Mouse (Mus musculus): Measurements from ENCODE around the gene Myo1g. TPM values are rescaled to one million over a fixed set of nuclear protein-coding genes. Genes with fewer than 3 reads are reported as not detected.
A peak's percentile ranks its signal among the peaks of the same experiment; 100 is the strongest.

Gene Myo1g
- polyA plus RNA-seq, 1 experiment from 2014 or later = 0.29 TPM

- H3K27me3 ChIP-seq (ENCODE audit: control insufficient read depth, insufficient read depth, low read length) = no peaks in the 10 kb centered on the region
- no peaks in the 10 kb centered on the region for H3K4me1 ChIP-seq (ENCODE audit: control insufficient read depth, insufficient read depth, low read length)
- no peaks in the 10 kb centered on the region for H3K36me3 ChIP-seq (replicated peaks; ENCODE audit: control insufficient read depth, insufficient read depth, low read depth, low read length)
- H3K4me3 ChIP-seq (ENCODE audit: low read depth, low read length) = no peak overlapping the region
- H3K27ac ChIP-seq (replicated peaks; ENCODE audit: low read depth, low read length) = no peak overlapping the region
- H3K9me3 ChIP-seq (replicated peaks; ENCODE audit: control insufficient read depth, low read length) = no peaks in the 10 kb centered on the region
- H3K4me2 ChIP-seq (ENCODE audit: low read depth, low read length) = no peak overlapping the region
- DNase-seq (ENCODE audit: low spot score) (no peak), ATAC-seq (replicated peaks; ENCODE audit: insufficient number of reproducible peaks, low FRiP score, low TSS enrichment, low read depth) (no peak)
- 74% methylated on average over 11 of the region's 11 CpGs for WGBS
- no peak overlapping the region for H3K9ac ChIP-seq (replicated peaks; ENCODE audit: low read length)
Measured at GRCm38 (mm10) chr11:6519491-6520033, 1.2 kb downstream of the Myo1g start.

DNA sequence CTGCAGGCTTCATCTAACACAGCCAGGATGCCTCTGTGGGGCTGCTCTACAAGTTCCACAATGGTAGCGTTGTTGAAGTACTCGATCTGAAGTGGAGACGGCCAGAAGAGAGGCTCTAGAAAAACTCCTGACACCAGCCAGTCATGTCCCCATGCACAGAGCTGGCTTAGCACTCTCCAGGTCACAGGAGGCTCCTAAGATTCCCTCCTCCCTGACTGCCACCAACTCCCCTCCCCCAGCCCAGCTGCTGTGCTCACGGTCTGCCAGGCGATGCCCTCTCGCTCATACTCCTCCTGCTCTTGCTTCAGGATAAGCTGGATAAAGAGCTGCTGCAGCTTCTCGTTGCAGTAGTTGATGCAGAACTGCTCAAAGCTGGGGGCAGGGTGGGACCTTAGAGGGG, 5.9 kb downstream of the Myo1g start:
- Histone ChIP-seq H3K36me3 (replicated peaks; ENCODE audit: control insufficient read depth, insufficient read depth, low read depth, low read length) (no peaks in the 10 kb centered on the region), H3K4me1 (ENCODE audit: control insufficient read depth, insufficient read depth, low read length) (no peaks in the 10 kb centered on the region), H3K9me3 (replicated peaks; ENCODE audit: control insufficient read depth, low read length) (no peaks in the 10 kb centered on the region), H3K27ac (replicated peaks; ENCODE audit: low read depth, low read length) (no peak overlapping the region), H3K9ac (replicated peaks; ENCODE audit: low read length) (0 out of 2 replicates have a peak overlapping the region, but pooled peaks have one; percentile 28), H3K27me3 (ENCODE audit: control insufficient read depth, insufficient read depth, low read length) (no peaks in the 10 kb centered on the region), H3K4me2 (ENCODE audit: low read depth, low read length) (no peak overlapping the region), H3K4me3 (ENCODE audit: low read depth, low read length) (no peak overlapping the region)
- no peak for DNase-seq (ENCODE audit: low spot score)
- no peak for ATAC-seq (replicated peaks; ENCODE audit: insufficient number of reproducible peaks, low FRiP score, low TSS enrichment, low read depth)
- WGBS = 41% methylated on average over 7 of the region's 7 CpGs

DNA sequence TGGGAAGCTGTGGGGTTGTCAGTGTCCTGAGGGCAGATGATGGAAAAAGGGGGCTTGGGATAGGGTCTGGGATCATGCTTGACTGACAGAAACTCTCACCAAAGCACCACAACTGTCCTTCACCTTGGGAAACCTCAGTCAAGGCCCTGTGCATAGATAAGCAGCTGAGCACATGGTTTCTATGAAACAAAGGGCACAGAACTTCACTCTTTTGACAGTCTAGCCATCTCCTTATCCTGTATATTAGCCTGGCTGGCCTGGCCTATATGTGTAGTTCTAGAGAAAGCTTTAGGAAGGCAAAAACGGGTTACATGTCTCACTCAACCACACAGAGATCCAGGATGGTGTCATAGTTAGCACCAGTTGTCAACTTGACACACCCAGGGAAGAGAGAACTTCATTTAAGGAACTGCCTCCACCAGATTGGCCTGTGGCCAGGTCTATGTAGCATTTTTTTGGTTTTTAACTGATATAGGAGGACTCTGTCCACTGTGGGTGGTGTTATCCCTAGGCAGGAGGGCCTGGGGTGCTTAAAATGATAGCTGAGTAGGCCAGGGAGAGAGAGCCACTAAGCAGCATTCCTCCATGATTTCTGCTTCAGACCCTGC, 12.4 kb downstream of the Myo1g start:
- 54% methylated on average over 1 of the region's 1 CpGs for WGBS
- no peak for DNase-seq (ENCODE audit: low spot score)
- ATAC-seq (replicated peaks; ENCODE audit: insufficient number of reproducible peaks, low FRiP score, low TSS enrichment, low read depth) = no peak

DNA sequence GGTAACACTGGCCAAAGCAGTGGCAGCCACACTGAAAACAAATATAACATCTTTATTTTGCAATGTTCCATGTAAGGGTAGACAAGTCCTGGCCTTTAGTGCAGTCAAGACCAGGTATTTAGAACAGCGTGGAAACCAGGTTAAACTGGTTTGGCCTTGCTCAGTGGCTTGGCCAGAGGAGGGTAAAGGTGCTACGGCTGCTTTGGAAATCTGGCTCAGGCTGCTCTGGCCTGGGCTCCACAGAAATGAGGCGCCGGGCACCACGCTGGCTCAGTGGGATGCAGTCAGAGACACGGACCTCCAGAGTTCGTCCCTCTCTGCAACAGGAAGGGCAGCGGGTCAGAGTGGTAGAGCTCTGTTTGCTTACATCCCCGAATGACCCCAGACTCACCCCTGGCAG, 14.2 kb downstream of the Myo1g start:
- no peaks in the 10 kb centered on the region for H3K36me3 ChIP-seq (replicated peaks; ENCODE audit: control insufficient read depth, insufficient read depth, low read depth, low read length)
- no peak for ATAC-seq (replicated peaks; ENCODE audit: insufficient number of reproducible peaks, low FRiP score, low TSS enrichment, low read depth)
- no peak overlapping the region for H3K27ac ChIP-seq (replicated peaks; ENCODE audit: low read depth, low read length)
- no peaks in the 10 kb centered on the region for H3K27me3 ChIP-seq (ENCODE audit: control insufficient read depth, insufficient read depth, low read length)
- H3K9ac ChIP-seq (replicated peaks; ENCODE audit: low read length) = no peak overlapping the region
- no peak overlapping the region for H3K4me2 ChIP-seq (ENCODE audit: low read depth, low read length)
- H3K9me3 ChIP-seq (replicated peaks; ENCODE audit: control insufficient read depth, low read length) = no peaks in the 10 kb centered on the region
- no peaks in the 10 kb centered on the region for H3K4me1 ChIP-seq (ENCODE audit: control insufficient read depth, insufficient read depth, low read length)
- WGBS = 78% methylated on average over 9 of the region's 9 CpGs
- H3K4me3 ChIP-seq (ENCODE audit: low read depth, low read length) = no peak overlapping the region
- no peak for DNase-seq (ENCODE audit: low spot score)

More for the DNA sequence above, 12.4 kb downstream of the Myo1g start:
- H3K4me2 ChIP-seq (ENCODE audit: low read depth, low read length) = no peak overlapping the region
- H3K4me3 ChIP-seq (ENCODE audit: low read depth, low read length) = no peak overlapping the region
- H3K9me3 ChIP-seq (replicated peaks; ENCODE audit: control insufficient read depth, low read length) = no peaks in the 10 kb centered on the region
- no peak overlapping the region for H3K9ac ChIP-seq (replicated peaks; ENCODE audit: low read length)
- no peaks in the 10 kb centered on the region for H3K36me3 ChIP-seq (replicated peaks; ENCODE audit: control insufficient read depth, insufficient read depth, low read depth, low read length)
- H3K27me3 ChIP-seq (ENCODE audit: control insufficient read depth, insufficient read depth, low read length) = no peaks in the 10 kb centered on the region
- H3K4me1 ChIP-seq (ENCODE audit: control insufficient read depth, insufficient read depth, low read length) = no peaks in the 10 kb centered on the region
- no peak overlapping the region for H3K27ac ChIP-seq (replicated peaks; ENCODE audit: low read depth, low read length)

- no peaks in the 10 kb centered on the region for H3K36me3 ChIP-seq (replicated peaks; ENCODE audit: control insufficient read depth, insufficient read depth, low read depth, low read length)
- H3K27me3 ChIP-seq (ENCODE audit: control insufficient read depth, insufficient read depth, low read length) = no peaks in the 10 kb centered on the region
- ATAC-seq (replicated peaks; ENCODE audit: insufficient number of reproducible peaks, low FRiP score, low TSS enrichment, low read depth) (no peak), DNase-seq (ENCODE audit: low spot score) (no peak)
- H3K9me3 ChIP-seq (replicated peaks; ENCODE audit: control insufficient read depth, low read length) = no peaks in the 10 kb centered on the region
- H3K9ac ChIP-seq (replicated peaks; ENCODE audit: low read length) = no peak overlapping the region
- H3K4me1 ChIP-seq (ENCODE audit: control insufficient read depth, insufficient read depth, low read length) = no peaks in the 10 kb centered on the region
- 88% methylated on average over 6 of the region's 6 CpGs for WGBS
- no peak overlapping the region for H3K4me3 ChIP-seq (ENCODE audit: low read depth, low read length)
- no peak overlapping the region for H3K27ac ChIP-seq (replicated peaks; ENCODE audit: low read depth, low read length)
- H3K4me2 ChIP-seq (ENCODE audit: low read depth, low read length) = no peak overlapping the region
Measured at GRCm38 (mm10) chr11:6504689-6505088, 16.1 kb downstream of the Myo1g start.

DNA sequence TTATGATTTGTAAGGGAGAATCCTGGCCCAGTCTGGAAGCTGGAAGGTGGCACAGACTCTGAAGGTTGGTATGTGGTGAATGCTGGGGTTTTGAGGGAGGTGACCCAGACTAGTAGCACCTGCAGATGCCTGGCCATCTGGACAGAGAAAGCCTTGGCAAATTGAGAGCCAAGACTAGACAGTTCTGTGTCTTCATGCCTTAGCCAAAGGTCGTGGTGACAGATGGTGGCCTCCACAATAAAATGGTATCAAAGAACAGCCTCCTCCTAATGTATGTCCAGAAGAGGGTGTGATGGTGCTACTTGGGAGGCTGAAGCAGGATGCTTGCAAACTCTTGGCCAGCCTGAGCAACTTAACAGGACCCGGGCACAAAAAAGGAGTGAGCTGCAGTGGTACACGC, 16.5 kb downstream of the Myo1g start:
- 73% methylated on average over 3 of the region's 3 CpGs for WGBS
- H3K27ac ChIP-seq (replicated peaks; ENCODE audit: low read depth, low read length) = no peak overlapping the region
- H3K36me3 ChIP-seq (replicated peaks; ENCODE audit: control insufficient read depth, insufficient read depth, low read depth, low read length) = no peaks in the 10 kb centered on the region

GRCm38 (mm10) chr11:6502506-6502905, 18.3 kb downstream of the Myo1g start:
- DNase-seq (ENCODE audit: low spot score) = no peak
- H3K4me2 ChIP-seq (ENCODE audit: low read depth, low read length) = no peak overlapping the region
- H3K36me3 ChIP-seq (replicated peaks; ENCODE audit: control insufficient read depth, insufficient read depth, low read depth, low read length) = no peaks in the 10 kb centered on the region
- H3K9ac ChIP-seq (replicated peaks; ENCODE audit: low read length) = no peak overlapping the region
- no peaks in the 10 kb centered on the region for H3K27me3 ChIP-seq (ENCODE audit: control insufficient read depth, insufficient read depth, low read length)
- no peaks in the 10 kb centered on the region for H3K9me3 ChIP-seq (replicated peaks; ENCODE audit: control insufficient read depth, low read length)
- 94% methylated on average over 2 of the region's 2 CpGs for WGBS
- H3K27ac ChIP-seq (replicated peaks; ENCODE audit: low read depth, low read length) = no peak overlapping the region
- no peaks in the 10 kb centered on the region for H3K4me1 ChIP-seq (ENCODE audit: control insufficient read depth, insufficient read depth, low read length)
- no peak for ATAC-seq (replicated peaks; ENCODE audit: insufficient number of reproducible peaks, low FRiP score, low TSS enrichment, low read depth)
- no peak overlapping the region for H3K4me3 ChIP-seq (ENCODE audit: low read depth, low read length)

More for the DNA sequence above, 16.5 kb downstream of the Myo1g start:
- Histone ChIP-seq H3K9ac (replicated peaks; ENCODE audit: low read length) (no peak overlapping the region), H3K27me3 (ENCODE audit: control insufficient read depth, insufficient read depth, low read length) (no peaks in the 10 kb centered on the region), H3K4me1 (ENCODE audit: control insufficient read depth, insufficient read depth, low read length) (no peaks in the 10 kb centered on the region), H3K9me3 (replicated peaks; ENCODE audit: control insufficient read depth, low read length) (no peaks in the 10 kb centered on the region), H3K4me2 (ENCODE audit: low read depth, low read length) (no peak overlapping the region), H3K4me3 (ENCODE audit: low read depth, low read length) (no peak overlapping the region)
- no peak for ATAC-seq (replicated peaks; ENCODE audit: insufficient number of reproducible peaks, low FRiP score, low TSS enrichment, low read depth)
- DNase-seq (ENCODE audit: low spot score) = no peak

- 78% methylated on average over 12 of the region's 12 CpGs for WGBS
- H3K9ac ChIP-seq (replicated peaks; ENCODE audit: low read length) = no peak overlapping the region
- H3K27me3 ChIP-seq (ENCODE audit: control insufficient read depth, insufficient read depth, low read length) = no peaks in the 10 kb centered on the region
- no peaks in the 10 kb centered on the region for H3K36me3 ChIP-seq (replicated peaks; ENCODE audit: control insufficient read depth, insufficient read depth, low read depth, low read length)
- no peak overlapping the region for H3K4me3 ChIP-seq (ENCODE audit: low read depth, low read length)
- H3K4me1 ChIP-seq (ENCODE audit: control insufficient read depth, insufficient read depth, low read length) = no peaks in the 10 kb centered on the region
- ATAC-seq (replicated peaks; ENCODE audit: insufficient number of reproducible peaks, low FRiP score, low TSS enrichment, low read depth) (no peak), DNase-seq (ENCODE audit: low spot score) (no peak)
- no peak overlapping the region for H3K4me2 ChIP-seq (ENCODE audit: low read depth, low read length)
- H3K27ac ChIP-seq (replicated peaks; ENCODE audit: low read depth, low read length) = no peak overlapping the region
- H3K9me3 ChIP-seq (replicated peaks; ENCODE audit: control insufficient read depth, low read length) = no peaks in the 10 kb centered on the region
Measured at GRCm38 (mm10) chr11:6497311-6497948, 23.3 kb downstream of the Myo1g start.

Data from embryonic facial prominence, embryonic 11.5 days (tissue).